Mouse (Mus musculus) bone marrow macrophage, adult 2 months (primary cell): ENCODE results near the gene Ccnl2. TPM values are rescaled to one million over a fixed set of nuclear protein-coding genes. Genes with fewer than 3 reads are reported as not detected.

Source experiments
- H3K27ac ChIP-seq: 2 replicates; pipeline ENCODE4 v1.5.1; 2012; ENCODE audit warnings: low read depth, low read length; ENCODE audit not compliant: insufficient read depth
- H3K4me1 ChIP-seq: 2 replicates; pipeline ENCODE4 v1.6.1; 2012; ENCODE audit warnings: low read length; ENCODE audit not compliant: control insufficient read depth, insufficient read depth
- H3K4me3 ChIP-seq: 2 replicates; pipeline ENCODE4 v1.5.1; 2012; ENCODE audit warnings: mild to moderate bottlenecking, low read length, moderate library complexity; ENCODE audit not compliant: insufficient read depth
- CTCF ChIP-seq: IDR thresholded peaks from 2 replicates; pipeline ENCODE4 v1.5.1; 2012; ENCODE audit warnings: low read depth, mild to moderate bottlenecking, low read length, moderate library complexity
- POLR2A ChIP-seq: IDR thresholded peaks from 2 replicates; pipeline ENCODE4 v1.6.1; 2012; ENCODE audit warnings: mild to moderate bottlenecking, low read depth, low read length, borderline replicate concordance
- polyA plus RNA-seq: library from polyadenylated mRNA; stranded (reverse); fragments of >200 nt; gene quantifications from 2 replicates; pipeline ENCODE4 v1.2.4, GENCODE M21; 2012; ENCODE audit not compliant: missing spikeins, insufficient read depth, insufficient read length

The Ccnl2 gene
- polyA plus RNA-seq, 1 experiment: 100 TPM

- Histone ChIP-seq H3K4me3 (no peak overlapping the region), H3K27ac (no peak overlapping the region), H3K4me1 (peaks cover 9% of the 10 kb centered on the region)
- TF ChIP-seq POLR2A (no peak), CTCF (no peak)
These were observed 5.2 kb downstream of the Ccnl2 start for GRCm38 (mm10) chr4:155817533-155817932.

GRCm38 (mm10) chr4:155821025-155821424 is 8.7 kb downstream of the Ccnl2 start:
- H3K4me3 ChIP-seq: no peak overlapping the region
- H3K4me1 ChIP-seq: no peaks in the 10 kb centered on the region
- no peak overlapping the region for H3K27ac ChIP-seq
- TF ChIP-seq CTCF: peak; percentile 45; the same call in 1 of the 2 replicates
- TF ChIP-seq POLR2A: no peak

GRCm38 (mm10) chr4:155823443-155823842 is 11.2 kb downstream of the Ccnl2 start:
- no peak overlapping the region for H3K27ac ChIP-seq
- no peaks in the 10 kb centered on the region for H3K4me1 ChIP-seq
- H3K4me3 ChIP-seq: no peak overlapping the region
- no peak for TF ChIP-seq POLR2A
- TF ChIP-seq CTCF: no peak

- TF ChIP-seq CTCF (no peak), POLR2A (no peak)
- H3K4me1 ChIP-seq: peaks cover 26% of the 10 kb centered on the region
- no peak overlapping the region for H3K27ac ChIP-seq
- H3K4me3 ChIP-seq: no peak overlapping the region
These were observed 17.6 kb downstream of the Ccnl2 start for GRCm38 (mm10) chr4:155829866-155830265.

GRCm38 (mm10) chr4:155830596-155830995 is 18.3 kb downstream of the Ccnl2 start:
- Histone ChIP-seq H3K27ac (no peak overlapping the region), H3K4me1 (peaks cover 26% of the 10 kb centered on the region), H3K4me3 (peak overlapping the region; percentile 21)
- no peak for TF ChIP-seq CTCF
- TF ChIP-seq POLR2A: no peak

GRCm38 (mm10) chr4:155831205-155831766 is 19.0 kb downstream of the Ccnl2 start, which contains the start of gene Aurkaip1:
TSS of gene Aurkaip1 (plus strand) at chr4:155831272.
- Histone ChIP-seq H3K4me1 (peaks cover 26% of the 10 kb centered on the region), H3K4me3 (peak within 1 kb of the TSS; percentile 91), H3K27ac (peak within 1 kb of the TSS; percentile 83)
- TF ChIP-seq CTCF (no peak; the same call in 1 of the 2 replicates), POLR2A (no peak)

GRCm38 (mm10) chr4:155831831-155832230 is 19.5 kb downstream of the Ccnl2 start:
- Histone ChIP-seq H3K27ac (peak overlapping the region; percentile 54), H3K4me3 (peak overlapping the region; percentile 91), H3K4me1 (peaks cover 26% of the 10 kb centered on the region)
- TF ChIP-seq CTCF (no peak), POLR2A (no peak)

GRCm38 (mm10) chr4:155832321-155832720 is 20.0 kb downstream of the Ccnl2 start:
- Histone ChIP-seq H3K27ac (peak overlapping the region; percentile 54), H3K4me1 (peaks cover 28% of the 10 kb centered on the region), H3K4me3 (peak overlapping the region; percentile 91)
- TF ChIP-seq POLR2A (no peak), CTCF (no peak)

- TF ChIP-seq CTCF (no peak), POLR2A (no peak)
- Histone ChIP-seq H3K4me3 (peak overlapping the region; percentile 91; the same call in 1 of the 2 replicates), H3K27ac (peak overlapping the region; percentile 52), H3K4me1 (peaks cover 33% of the 10 kb centered on the region)
These were observed 20.9 kb downstream of the Ccnl2 start for GRCm38 (mm10) chr4:155833234-155833633.

GRCm38 (mm10) chr4:155833836-155834235 is 21.5 kb downstream of the Ccnl2 start:
- peaks cover 33% of the 10 kb centered on the region for H3K4me1 ChIP-seq
- H3K4me3 ChIP-seq: no peak overlapping the region
- H3K27ac ChIP-seq: peak overlapping the region; percentile 52; the same call in 1 of the 2 replicates
- TF ChIP-seq CTCF: no peak; the same call in 1 of the 2 replicates
- TF ChIP-seq POLR2A: no peak
